Mouse (Mus musculus): ENCODE data around the gene Xcl1.
"Not testable (repeated sequence)": the region's sequence is repeated elsewhere in the genome, so short reads cannot be mapped to it uniquely, and the experiment has no call there.

Xcl1 gene

GRCm38 (mm10) chr1:164935477-164936044 is at the start of gene Xcl1:
Xcl1 (minus strand) TSS chr1:164935527.
- no peak for DNase-seq

- not testable (repeated sequence) for DNase-seq
Observed at GRCm38 (mm10) chr1:164984681-164985080, 49.4 kb upstream of the Xcl1 start.

GRCm38 (mm10) chr1:164977351-164977750 is 42.0 kb upstream of the Xcl1 start:
- no peak for DNase-seq

GRCm38 (mm10) chr1:164975729-164976128 is 40.4 kb upstream of the Xcl1 start:
- no peak for DNase-seq

GRCm38 (mm10) chr1:164975276-164975675 is 39.9 kb upstream of the Xcl1 start:
- no peak for DNase-seq

GRCm38 (mm10) chr1:164973790-164974189 is 38.5 kb upstream of the Xcl1 start:
- no peak for DNase-seq

- DNase-seq: no peak
Observed at GRCm38 (mm10) chr1:164973341-164973740, 38.0 kb upstream of the Xcl1 start.

- DNase-seq: no peak
Observed at GRCm38 (mm10) chr1:164972744-164973143, 37.4 kb upstream of the Xcl1 start.

- no peak for DNase-seq
Observed at GRCm38 (mm10) chr1:164966095-164966698, 30.9 kb upstream of the Xcl1 start.

GRCm38 (mm10) chr1:164960610-164961009 is 25.3 kb upstream of the Xcl1 start:
- no peak for DNase-seq

- DNase-seq: no peak
Observed at GRCm38 (mm10) chr1:164959787-164960385, 24.6 kb upstream of the Xcl1 start.

- DNase-seq: no peak
Observed at GRCm38 (mm10) chr1:164959160-164959559, 23.8 kb upstream of the Xcl1 start.

- DNase-seq: peak in 1 of 2 experiments; percentile 12
Observed at GRCm38 (mm10) chr1:164957974-164958373, 22.6 kb upstream of the Xcl1 start.

GRCm38 (mm10) chr1:164956725-164957399 is 21.5 kb upstream of the Xcl1 start:
- DNase-seq: no peak

- no peak for DNase-seq
Observed at GRCm38 (mm10) chr1:164955452-164956196, 20.3 kb upstream of the Xcl1 start.

GRCm38 (mm10) chr1:164953574-164953973 is 18.2 kb upstream of the Xcl1 start:
- DNase-seq: no peak

- no peak for DNase-seq
Observed at GRCm38 (mm10) chr1:164936060-164936459, 733 bp upstream of the Xcl1 start.

- no peak for DNase-seq
Observed at GRCm38 (mm10) chr1:164933441-164934188, 1.7 kb downstream of the Xcl1 start.

- DNase-seq: no peak
Observed at GRCm38 (mm10) chr1:164931135-164931534, 4.2 kb downstream of the Xcl1 start.

GRCm38 (mm10) chr1:164930006-164930405 is 5.3 kb downstream of the Xcl1 start:
- no peak for DNase-seq

- DNase-seq: peak; percentile 30 to 42
Observed at GRCm38 (mm10) chr1:164926534-164927160, 8.7 kb downstream of the Xcl1 start.

GRCm38 (mm10) chr1:164905047-164905446 is 30.3 kb downstream of the Xcl1 start:
- peak; percentile 85 to 86 for DNase-seq

Data from cerebellum, postnatal 10 days (tissue).